Mouse (Mus musculus) splenic B cell, adult 2 months (primary cell): ENCODE data around the gene Utp20.
"Not testable (repeated sequence)": the region's sequence is repeated elsewhere in the genome, so short reads cannot be mapped to it uniquely, and the experiment has no call there.

ENCODE experiments used
- DNase-seq: peaks from one replicate; pipeline ENCODE4 v3.0.0-alpha.2; 2011; ENCODE audit warnings: low read depth, low spot score
- H3K27me3 ChIP-seq: 2 replicates; pipeline ENCODE4 v1.6.1; 2012; ENCODE audit warnings: mild to moderate bottlenecking, low read length, moderate library complexity, mixed read lengths; ENCODE audit not compliant: control insufficient read depth, poor library complexity, insufficient read depth, severe bottlenecking
- H3K36me3 ChIP-seq: 2 replicates; pipeline ENCODE4 v1.6.1; 2012; ENCODE audit warnings: mild to moderate bottlenecking, low read length, moderate library complexity, mixed read lengths; ENCODE audit not compliant: control insufficient read depth, poor library complexity, insufficient read depth, severe bottlenecking

Utp20 gene

GRCm38 (mm10) chr10:88826188-88826946, at the start of gene Utp20:
TSS of gene Utp20 (minus strand) at chr10:88826804.
- Histone ChIP-seq H3K27me3 (no peaks in the 10 kb centered on the region), H3K36me3 (no peaks in the 10 kb centered on the region)
- DNase-seq, result peak; percentile 89

GRCm38 (mm10) chr10:88874870-88875269, 48.3 kb upstream of the Utp20 start:
- no peaks in the 10 kb centered on the region for H3K27me3 ChIP-seq
- no peak for DNase-seq
- no peaks in the 10 kb centered on the region for H3K36me3 ChIP-seq

GRCm38 (mm10) chr10:88866017-88866416, 39.4 kb upstream of the Utp20 start:
- H3K36me3 ChIP-seq, result no peaks in the 10 kb centered on the region
- H3K27me3 ChIP-seq, result no peaks in the 10 kb centered on the region
- DNase-seq, result no peak

GRCm38 (mm10) chr10:88862293-88862692, 35.7 kb upstream of the Utp20 start:
- DNase-seq, result no peak
- Histone ChIP-seq H3K27me3 (no peaks in the 10 kb centered on the region), H3K36me3 (no peaks in the 10 kb centered on the region)

GRCm38 (mm10) chr10:88861416-88861815, 34.8 kb upstream of the Utp20 start:
- Histone ChIP-seq H3K36me3 (no peaks in the 10 kb centered on the region), H3K27me3 (no peaks in the 10 kb centered on the region)
- no peak for DNase-seq

GRCm38 (mm10) chr10:88860911-88861310, 34.3 kb upstream of the Utp20 start:
- Histone ChIP-seq H3K27me3 (no peaks in the 10 kb centered on the region), H3K36me3 (no peaks in the 10 kb centered on the region)
- no peak for DNase-seq

GRCm38 (mm10) chr10:88853326-88853725, 26.7 kb upstream of the Utp20 start:
- H3K36me3 ChIP-seq, result no peaks in the 10 kb centered on the region
- DNase-seq, result no peak
- H3K27me3 ChIP-seq, result no peaks in the 10 kb centered on the region

DNA sequence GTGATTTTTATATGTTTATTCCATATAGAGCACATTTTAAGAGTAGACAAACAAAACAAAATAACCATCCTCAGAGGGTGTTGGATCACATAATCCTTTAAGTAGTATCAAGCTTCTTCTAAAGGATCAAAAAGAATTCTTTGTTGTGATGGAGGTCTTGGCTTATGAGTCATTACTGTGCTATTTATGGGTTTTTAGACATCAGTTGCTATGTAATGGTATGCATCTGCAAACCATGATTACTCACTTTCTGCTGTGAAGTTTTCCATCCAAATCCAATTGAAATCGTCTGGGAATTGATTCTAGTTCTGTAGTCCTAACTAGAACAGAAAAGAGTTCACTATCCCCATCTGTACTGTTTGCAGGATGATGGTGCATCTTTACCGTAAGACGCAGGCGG, 23.4 kb upstream of the Utp20 start:
- H3K36me3 ChIP-seq, result no peaks in the 10 kb centered on the region
- H3K27me3 ChIP-seq, result no peaks in the 10 kb centered on the region
- DNase-seq, result no peak

- Histone ChIP-seq H3K27me3 (no peaks in the 10 kb centered on the region), H3K36me3 (no peaks in the 10 kb centered on the region)
- DNase-seq, result no peak
These were observed 22.4 kb upstream of the Utp20 start for GRCm38 (mm10) chr10:88848876-88849476.

GRCm38 (mm10) chr10:88834227-88834626, 7.6 kb upstream of the Utp20 start:
- Histone ChIP-seq H3K36me3 (no peaks in the 10 kb centered on the region), H3K27me3 (no peaks in the 10 kb centered on the region)
- DNase-seq, result no peak

GRCm38 (mm10) chr10:88828361-88828760, 1.8 kb upstream of the Utp20 start:
- Histone ChIP-seq H3K36me3 (no peaks in the 10 kb centered on the region), H3K27me3 (no peaks in the 10 kb centered on the region)
- DNase-seq, result no peak

- no peak for DNase-seq
- Histone ChIP-seq H3K36me3 (no peaks in the 10 kb centered on the region), H3K27me3 (no peaks in the 10 kb centered on the region)
These were observed 992 bp upstream of the Utp20 start for GRCm38 (mm10) chr10:88827596-88827995.

- H3K27me3 ChIP-seq, DNase-seq, H3K36me3 ChIP-seq: not testable (repeated sequence)
These were observed 323 bp upstream of the Utp20 start for GRCm38 (mm10) chr10:88826947-88827306.

GRCm38 (mm10) chr10:88817335-88817734, 9.3 kb downstream of the Utp20 start:
- Histone ChIP-seq H3K27me3 (no peaks in the 10 kb centered on the region), H3K36me3 (peaks cover 5% of the 10 kb centered on the region)
- no peak for DNase-seq

DNA sequence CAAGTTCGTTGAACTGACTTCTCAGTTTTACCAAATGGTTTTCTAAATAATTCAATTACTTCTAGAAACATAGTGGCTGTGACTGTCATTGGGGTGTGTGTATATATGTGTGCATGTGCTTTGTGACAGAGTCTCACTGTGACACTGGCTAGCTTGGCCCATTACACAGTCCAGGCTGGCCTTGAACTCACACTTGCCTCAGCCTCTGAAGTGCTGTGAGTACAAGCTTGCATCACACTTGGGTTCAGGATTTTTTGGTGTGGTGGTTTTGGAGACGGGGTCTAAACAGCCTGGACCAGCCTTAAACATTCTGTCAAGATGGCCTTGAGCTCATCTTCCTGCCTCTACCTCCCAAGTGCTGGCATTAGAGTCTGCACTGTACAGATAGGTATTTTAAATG, 11.3 kb downstream of the Utp20 start:
- Histone ChIP-seq H3K27me3 (no peaks in the 10 kb centered on the region), H3K36me3 (peaks cover 5% of the 10 kb centered on the region)
- DNase-seq, result no peak

DNA sequence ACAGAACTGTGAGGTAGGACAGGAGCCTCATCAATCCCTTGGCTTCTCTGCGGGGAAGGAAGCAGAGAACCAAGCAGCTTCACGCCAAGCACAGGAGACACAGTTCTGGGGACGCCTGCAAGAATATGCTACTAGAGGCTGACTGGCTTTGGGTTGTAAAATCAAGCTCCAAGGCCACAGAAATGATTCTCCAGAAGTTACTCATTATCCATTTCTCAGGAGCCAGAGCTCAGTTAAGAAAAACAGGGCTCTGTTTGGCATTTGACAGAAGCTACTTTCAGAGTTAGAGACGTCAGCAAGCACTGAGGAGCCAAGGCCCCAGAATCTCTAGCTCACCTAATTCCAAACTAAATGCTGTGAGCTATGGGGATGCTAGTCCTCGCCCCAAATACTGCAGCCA, 14.9 kb downstream of the Utp20 start:
- DNase-seq, result no peak
- H3K27me3 ChIP-seq, result no peaks in the 10 kb centered on the region
- peaks cover 1% of the 10 kb centered on the region for H3K36me3 ChIP-seq
